In genomic region chr6:52219234-52219942, GRCm38 (mm10) we compare ENCODE assay signal across 21 mouse cellular contexts. TPM values are rescaled to one million over a fixed set of nuclear protein-coding genes. Genes with fewer than 3 reads are reported as not detected.
DNase-seq lines count a peak whose midpoint lies in the region; ATAC-seq lines count a peak whose summit lies in the region.
"Had no signal": no experiment of that assay in that cellular context is flagged by ENCODE, and none has a peak within 500 bp of the region (broad histone marks: within the 10 kb centered on the region; RNA-seq: fewer than 3 reads in every experiment).

No protein-coding gene starts in this region.

- H3K4me2 ChIP-seq in midbrain, embryonic 11.5 days, result no peak overlapping the region
- no peak overlapping the region for H3K4me2 ChIP-seq in midbrain, embryonic 13.5 days (replicated peaks)
- H3K4me2 ChIP-seq in neural tube, embryonic 14.5 days (ENCODE audit: low read depth, low read length), result peak overlapping the region; percentile 99
- H3K4me2 ChIP-seq: embryonic facial prominence, embryonic 12.5 days; heart, embryonic 15.5 days; liver, embryonic 11.5 days; midbrain, embryonic 15.5 days had no signal

- H3K36me3 ChIP-seq in midbrain, embryonic 11.5 days (ENCODE audit: control insufficient read depth, insufficient read depth, low read length), result no peaks in the 10 kb centered on the region
- no peaks in the 10 kb centered on the region for H3K36me3 ChIP-seq in midbrain, embryonic 13.5 days
- no peaks in the 10 kb centered on the region for H3K36me3 ChIP-seq in neural tube, embryonic 14.5 days (ENCODE audit: control insufficient read depth, insufficient read depth, low read length)
- H3K36me3 ChIP-seq: embryonic facial prominence, embryonic 12.5 days; heart, embryonic 15.5 days; midbrain, embryonic 15.5 days; stomach, embryonic 15.5 days had no signal

- H3K27me3 ChIP-seq in midbrain, embryonic 11.5 days (ENCODE audit: control insufficient read depth, insufficient read depth, low read length), result peaks cover 100% of the 10 kb centered on the region
- peaks cover 100% of the 10 kb centered on the region for H3K27me3 ChIP-seq in midbrain, embryonic 13.5 days
- no peaks in the 10 kb centered on the region for H3K27me3 ChIP-seq in neural tube, embryonic 14.5 days (ENCODE audit: control insufficient read depth, insufficient read depth, low read length)
- H3K27me3 ChIP-seq: CH12.LX had no signal

- no peak for ATAC-seq in midbrain, embryonic 11.5 days (ENCODE audit: low FRiP score)
- no peak for ATAC-seq in midbrain, embryonic 13.5 days
- no peak for ATAC-seq in neural tube, embryonic 14.5 days (ENCODE audit: low read depth)
- ATAC-seq: hindbrain, embryonic 16.5 days; midbrain, embryonic 15.5 days had no signal

- no peaks in the 10 kb centered on the region for H3K9me3 ChIP-seq in midbrain, embryonic 11.5 days (ENCODE audit: control insufficient read depth, low read length)
- H3K9me3 ChIP-seq in midbrain, embryonic 13.5 days, result no peaks in the 10 kb centered on the region
- H3K9me3 ChIP-seq in neural tube, embryonic 14.5 days (ENCODE audit: control insufficient read depth, low read length), result no peaks in the 10 kb centered on the region
- H3K9me3 ChIP-seq: embryonic facial prominence, embryonic 12.5 days; heart, embryonic 15.5 days; midbrain, embryonic 15.5 days; stomach, embryonic 15.5 days had no signal

- WGBS in midbrain, embryonic 11.5 days, result 15% methylated on average over 9 of the region's 9 CpGs
- WGBS in midbrain, embryonic 13.5 days, result 17% methylated on average over 9 of the region's 9 CpGs
- WGBS in neural tube, embryonic 14.5 days, result 13% methylated on average over 9 of the region's 9 CpGs

- peak; percentile 97 for DNase-seq in midbrain, embryonic 11.5 days (ENCODE audit: low spot score, missing footprints)
- DNase-seq in kidney, adult 9 months, result peak; percentile 54
- peak; percentile 24 to 59 for DNase-seq in kidney, postnatal 4 days
- DNase-seq in ovary, adult 18-20 months (ENCODE audit: low spot score), result no peak
- no peak for DNase-seq in cerebellum, adult 8-10 months
- DNase-seq in heart, postnatal 14 days, result no peak
- DNase-seq: cerebellum, adult 9-10 months; layer of hippocampus, adult 9-11 months; lung, postnatal 14 days; right cerebral cortex, postnatal 4 days had no signal

- intact Hi-C loops in heart, postnatal 14 days (cut with DNase I), result no loop called here

- H3K27ac ChIP-seq in midbrain, embryonic 11.5 days (ENCODE audit: low read depth, low read length), result no peak overlapping the region
- H3K27ac ChIP-seq in midbrain, embryonic 13.5 days, result no peak overlapping the region
- peak overlapping the region; percentile 99 for H3K27ac ChIP-seq in neural tube, embryonic 14.5 days (ENCODE audit: low read depth, low read length)
- H3K27ac ChIP-seq: embryonic facial prominence, embryonic 12.5 days; heart, embryonic 15.5 days; midbrain, embryonic 15.5 days had no signal

- H3K4me3 ChIP-seq in midbrain, embryonic 11.5 days (ENCODE audit: low read depth, low read length), result no peak overlapping the region
- H3K4me3 ChIP-seq in midbrain, embryonic 13.5 days (replicated peaks), result no peak overlapping the region
- H3K4me3 ChIP-seq in neural tube, embryonic 14.5 days (ENCODE audit: low read depth, low read length), result peak overlapping the region; percentile 88
- H3K4me3 ChIP-seq: embryonic facial prominence, embryonic 12.5 days; heart, embryonic 15.5 days; midbrain, embryonic 15.5 days had no signal

- no peak overlapping the region for H3K9ac ChIP-seq in midbrain, embryonic 11.5 days (ENCODE audit: low read length)
- no peak overlapping the region for H3K9ac ChIP-seq in midbrain, embryonic 13.5 days (replicated peaks)
- peak overlapping the region; percentile 98 for H3K9ac ChIP-seq in neural tube, embryonic 14.5 days (replicated peaks; ENCODE audit: low read depth, low read length)
- H3K9ac ChIP-seq: embryonic facial prominence, embryonic 12.5 days; heart, embryonic 15.5 days; midbrain, embryonic 15.5 days; stomach, embryonic 15.5 days had no signal

- peaks cover 11% of the 10 kb centered on the region for H3K4me1 ChIP-seq in midbrain, embryonic 11.5 days (ENCODE audit: control insufficient read depth, insufficient read depth, low read length)
- peaks cover 13% of the 10 kb centered on the region for H3K4me1 ChIP-seq in midbrain, embryonic 13.5 days (replicated peaks)
- peaks cover 33% of the 10 kb centered on the region for H3K4me1 ChIP-seq in neural tube, embryonic 14.5 days (ENCODE audit: control insufficient read depth, insufficient read depth, low read length)

RNA-seq across cellular contexts. Expression of gene Hoxa7, which starts 2.3 kb away (rescaled TPM):
- polyA plus RNA-seq in midbrain, embryonic 11.5 days (2014; fragmentation: Nextera tagmentation; extraction: Ambion mirVana), result 0.14 TPM in 1 of 2 replicates, not detected in the other
- not detected in 2 replicates for polyA plus RNA-seq in midbrain, embryonic 13.5 days (2015; fragmentation: Nextera tagmentation; extraction: Ambion mirVana)
- 90.8 and 110 TPM in 2 replicates for polyA plus RNA-seq in neural tube, embryonic 14.5 days (2014; fragmentation: Nextera tagmentation; extraction: Ambion mirVana)
- total RNA-seq in heart, postnatal 14 days (2021), result under 1 TPM; 0.17 to 0.29 TPM
- polyA plus RNA-seq: forebrain, embryonic 11.5 days; midbrain, embryonic 15.5 days had no signal

RNA-seq across cellular contexts. Expression of gene Gm28308, which starts 6.2 kb away (rescaled TPM):
- polyA plus RNA-seq in midbrain, embryonic 11.5 days (2014; fragmentation: Nextera tagmentation; extraction: Ambion mirVana), result not detected in 2 replicates
- not detected in 2 replicates for polyA plus RNA-seq in midbrain, embryonic 13.5 days (2015; fragmentation: Nextera tagmentation; extraction: Ambion mirVana)
- polyA plus RNA-seq in neural tube, embryonic 14.5 days (2014; fragmentation: Nextera tagmentation; extraction: Ambion mirVana), result 4.2 TPM in 1 of 2 replicates, not detected in the other
- not detected for total RNA-seq in heart, postnatal 14 days (2021)
- total RNA-seq: CH12.LX had no signal
- polyA plus RNA-seq: brain, embryonic 14.5 days; embryonic facial prominence, embryonic 12.5 days; forebrain, embryonic 11.5 days; heart, embryonic 15.5 days; hindbrain, embryonic 16.5 days; liver, embryonic 11.5 days; midbrain, embryonic 15.5 days; stomach, embryonic 15.5 days had no signal

RNA-seq across cellular contexts. Expression of gene Hoxa3, which starts 6.3 kb away (rescaled TPM):
- polyA plus RNA-seq in midbrain, embryonic 11.5 days (2014; fragmentation: Nextera tagmentation; extraction: Ambion mirVana), result 0.11 TPM in 1 of 2 replicates, not detected in the other
- not detected in 2 replicates for polyA plus RNA-seq in midbrain, embryonic 13.5 days (2015; fragmentation: Nextera tagmentation; extraction: Ambion mirVana)
- polyA plus RNA-seq in neural tube, embryonic 14.5 days (2014; fragmentation: Nextera tagmentation; extraction: Ambion mirVana), result 10.8 and 13.4 TPM in 2 replicates
- total RNA-seq in heart, postnatal 14 days (2021), result 1 to 10 TPM; 1.2 TPM
- polyA plus RNA-seq: forebrain, embryonic 11.5 days; midbrain, embryonic 15.5 days had no signal

RNA-seq across cellular contexts. Expression of gene Hoxa6, which starts 10.9 kb away (rescaled TPM):
- polyA plus RNA-seq in midbrain, embryonic 11.5 days (2014; fragmentation: Nextera tagmentation; extraction: Ambion mirVana), result not detected in 2 replicates
- polyA plus RNA-seq in midbrain, embryonic 13.5 days (2015; fragmentation: Nextera tagmentation; extraction: Ambion mirVana), result not detected in 2 replicates
- polyA plus RNA-seq in neural tube, embryonic 14.5 days (2014; fragmentation: Nextera tagmentation; extraction: Ambion mirVana), result 10.1 and 15.7 TPM in 2 replicates
- not detected for total RNA-seq in heart, postnatal 14 days (2021)
- polyA plus RNA-seq: embryonic facial prominence, embryonic 12.5 days; forebrain, embryonic 11.5 days; heart, embryonic 15.5 days; midbrain, embryonic 15.5 days had no signal

RNA-seq across cellular contexts. Expression of gene Hoxa9, which starts 11.5 kb away (rescaled TPM):
- not detected in 2 replicates for polyA plus RNA-seq in midbrain, embryonic 11.5 days (2014; fragmentation: Nextera tagmentation; extraction: Ambion mirVana)
- not detected in 2 replicates for polyA plus RNA-seq in midbrain, embryonic 13.5 days (2015; fragmentation: Nextera tagmentation; extraction: Ambion mirVana)
- 122 and 151 TPM in 2 replicates for polyA plus RNA-seq in neural tube, embryonic 14.5 days (2014; fragmentation: Nextera tagmentation; extraction: Ambion mirVana)
- total RNA-seq in heart, postnatal 14 days (2021), result not detected
- polyA plus RNA-seq: brain, embryonic 14.5 days; embryonic facial prominence, embryonic 12.5 days; forebrain, embryonic 11.5 days; midbrain, embryonic 15.5 days had no signal

Comparison
In these comparisons a context has a peak if more than half of its experiments do, and no peak if none do; other contexts are left out.
1. DNase-seq: peak in midbrain, embryonic 11.5 days (single experiment), kidney, adult 9 months (single experiment) and kidney, postnatal 4 days (2 of 2); none in ovary, adult 18-20 months (single experiment), cerebellum, adult 8-10 months (single experiment) and heart, postnatal 14 days (0 of 2).
2. RNA of gene Hoxa7, which starts 2.3 kb away (polyA plus RNA-seq): 90.8 to 110 TPM in neural tube, embryonic 14.5 days; not detected in midbrain, embryonic 13.5 days and 0.14 TPM in midbrain, embryonic 11.5 days; every median in the first group is over 10 times any median in the second.
3. RNA of gene Hoxa3, which starts 6.3 kb away (polyA plus RNA-seq): 10.8 to 13.4 TPM in neural tube, embryonic 14.5 days; 0.11 TPM in midbrain, embryonic 11.5 days and not detected in midbrain, embryonic 13.5 days; every median in the first group is over 10 times any median in the second.